Mouse (Mus musculus): Measurements from ENCODE around the gene H2-DMb2. TPM values are rescaled to one million over a fixed set of nuclear protein-coding genes. Genes with fewer than 3 reads are reported as not detected.

The H2-DMb2 gene
- polyA plus RNA-seq, 1 experiment from 2014 or later, result not detected

GRCm38 (mm10) chr17:34192852-34193251 lies 49.7 kb downstream of the H2-DMb2 start:
- Histone ChIP-seq H3K27ac (replicated peaks) (no peak overlapping the region), H3K9ac (no peak overlapping the region), H3K9me3 (no peaks in the 10 kb centered on the region), H3K4me2 (no peak overlapping the region), H3K4me3 (no peak overlapping the region), H3K4me1 (replicated peaks) (peaks cover 15% of the 10 kb centered on the region), H3K27me3 (peaks cover 97% of the 10 kb centered on the region), H3K36me3 (no peaks in the 10 kb centered on the region)
- no peak for ATAC-seq (ENCODE audit: low read depth)
- WGBS, result 24% methylated on average over 16 of the region's 16 CpGs

- Histone ChIP-seq H3K27me3 (peaks cover 98% of the 10 kb centered on the region), H3K4me1 (replicated peaks) (peaks cover 16% of the 10 kb centered on the region)
- 57% methylated on average over 8 of the region's 8 CpGs for WGBS
These were observed 50.4 kb downstream of the H2-DMb2 start for GRCm38 (mm10) chr17:34193468-34193867.

GRCm38 (mm10) chr17:34194723-34195122 lies 51.6 kb downstream of the H2-DMb2 start:
- ATAC-seq (ENCODE audit: low read depth), result no peak
- WGBS, result 89% methylated on average over 4 of the region's 4 CpGs
- peaks cover 98% of the 10 kb centered on the region for H3K27me3 ChIP-seq

More at GRCm38 (mm10) chr17:34193468-34193867, 50.4 kb downstream of the H2-DMb2 start:
- ATAC-seq (ENCODE audit: low read depth), result no peak
- Histone ChIP-seq H3K4me2 (no peak overlapping the region), H3K9ac (no peak overlapping the region), H3K36me3 (no peaks in the 10 kb centered on the region), H3K4me3 (no peak overlapping the region), H3K9me3 (no peaks in the 10 kb centered on the region), H3K27ac (replicated peaks) (no peak overlapping the region)

GRCm38 (mm10) chr17:34196491-34196890 lies 53.4 kb downstream of the H2-DMb2 start:
- peak overlapping the region; percentile 43; the same call in 1 of the 2 replicates for H3K4me3 ChIP-seq
- 34% methylated on average over 12 of the region's 12 CpGs for WGBS

More at GRCm38 (mm10) chr17:34194723-34195122, 51.6 kb downstream of the H2-DMb2 start:
- H3K4me2 ChIP-seq, result no peak overlapping the region
- H3K36me3 ChIP-seq, result no peaks in the 10 kb centered on the region
- H3K9me3 ChIP-seq, result no peaks in the 10 kb centered on the region
- H3K4me3 ChIP-seq, result no peak overlapping the region
- H3K4me1 ChIP-seq (replicated peaks), result peaks cover 17% of the 10 kb centered on the region
- H3K27ac ChIP-seq (replicated peaks), result no peak overlapping the region
- no peak overlapping the region for H3K9ac ChIP-seq

GRCm38 (mm10) chr17:34196941-34197894 lies 54.1 kb downstream of the H2-DMb2 start, which contains the start of gene Psmb8:
Gene Psmb8, plus strand, starts transcription at chr17:34197721.
- no peaks in the 10 kb centered on the region for H3K9me3 ChIP-seq
- H3K27me3 ChIP-seq, result peaks cover 94% of the 10 kb centered on the region
- H3K4me2 ChIP-seq, result peak within 1 kb of the TSS; percentile 71
- ATAC-seq (ENCODE audit: low read depth), result peak; percentile 84
- peak within 1 kb of the TSS; percentile 64 for H3K9ac ChIP-seq
- no peak within 1 kb of the TSS for H3K27ac ChIP-seq (replicated peaks)
- H3K4me3 ChIP-seq, result peak within 1 kb of the TSS; percentile 43
- H3K36me3 ChIP-seq, result no peaks in the 10 kb centered on the region
- H3K4me1 ChIP-seq (replicated peaks), result peaks cover 17% of the 10 kb centered on the region
- whole genome bisulfite sequencing, result 4% methylated on average over 41 of the region's 41 CpGs

More at GRCm38 (mm10) chr17:34196491-34196890, 53.4 kb downstream of the H2-DMb2 start:
- ATAC-seq (ENCODE audit: low read depth), result no peak
- Histone ChIP-seq H3K9ac (no peak overlapping the region), H3K36me3 (no peaks in the 10 kb centered on the region), H3K9me3 (no peaks in the 10 kb centered on the region), H3K27ac (replicated peaks) (no peak overlapping the region), H3K4me1 (replicated peaks) (peaks cover 17% of the 10 kb centered on the region), H3K4me2 (peak overlapping the region; percentile 71), H3K27me3 (peaks cover 97% of the 10 kb centered on the region)

GRCm38 (mm10) chr17:34197904-34198520 lies 54.9 kb downstream of the H2-DMb2 start:
- Histone ChIP-seq H3K36me3 (no peaks in the 10 kb centered on the region), H3K27me3 (peaks cover 90% of the 10 kb centered on the region), H3K4me1 (replicated peaks) (peaks cover 17% of the 10 kb centered on the region), H3K4me2 (peak overlapping the region; percentile 71), H3K9me3 (no peaks in the 10 kb centered on the region), H3K4me3 (peak overlapping the region; percentile 43), H3K9ac (peak overlapping the region; percentile 64), H3K27ac (replicated peaks) (no peak overlapping the region)
- ATAC-seq (ENCODE audit: low read depth), result no peak
- 2% methylated on average over 32 of the region's 32 CpGs for WGBS

GRCm38 (mm10) chr17:34198521-34198912 lies 55.4 kb downstream of the H2-DMb2 start:
- Histone ChIP-seq H3K27ac (replicated peaks) (no peak overlapping the region), H3K4me3 (peak overlapping the region; percentile 43), H3K9me3 (no peaks in the 10 kb centered on the region), H3K36me3 (no peaks in the 10 kb centered on the region), H3K4me2 (peak overlapping the region; percentile 71), H3K9ac (0 out of 2 replicates have a peak overlapping the region, but pooled peaks have one; percentile 31), H3K4me1 (replicated peaks) (peaks cover 17% of the 10 kb centered on the region), H3K27me3 (peaks cover 90% of the 10 kb centered on the region)
- WGBS, result 7% methylated on average over 11 of the region's 11 CpGs
- ATAC-seq (ENCODE audit: low read depth), result no peak

GRCm38 (mm10) chr17:34199050-34199619 lies 56.0 kb downstream of the H2-DMb2 start:
- Histone ChIP-seq H3K9me3 (no peaks in the 10 kb centered on the region), H3K4me3 (no peak overlapping the region), H3K4me1 (replicated peaks) (peaks cover 17% of the 10 kb centered on the region), H3K9ac (no peak overlapping the region), H3K27ac (replicated peaks) (no peak overlapping the region), H3K27me3 (peaks cover 89% of the 10 kb centered on the region), H3K36me3 (no peaks in the 10 kb centered on the region), H3K4me2 (no peak overlapping the region)
- ATAC-seq (ENCODE audit: low read depth), result no peak
- WGBS, result 65% methylated on average over 12 of the region's 12 CpGs

- no peak for ATAC-seq (ENCODE audit: low read depth)
- H3K27ac ChIP-seq (replicated peaks), result no peak overlapping the region
- peaks cover 22% of the 10 kb centered on the region for H3K4me1 ChIP-seq (replicated peaks)
- H3K4me2 ChIP-seq, result no peak overlapping the region
- no peak overlapping the region for H3K4me3 ChIP-seq
- no peaks in the 10 kb centered on the region for H3K9me3 ChIP-seq
- H3K9ac ChIP-seq, result no peak overlapping the region
- H3K27me3 ChIP-seq, result peaks cover 84% of the 10 kb centered on the region
- H3K36me3 ChIP-seq, result no peaks in the 10 kb centered on the region
- WGBS, result 86% methylated on average over 10 of the region's 10 CpGs
These were observed 56.9 kb downstream of the H2-DMb2 start for GRCm38 (mm10) chr17:34200047-34200446.

GRCm38 (mm10) chr17:34200772-34201505 lies 57.8 kb downstream of the H2-DMb2 start:
- WGBS, result 91% methylated on average over 16 of the region's 16 CpGs
- no peak for ATAC-seq (ENCODE audit: low read depth)
- Histone ChIP-seq H3K9me3 (no peaks in the 10 kb centered on the region), H3K9ac (no peak overlapping the region), H3K4me1 (replicated peaks) (peaks cover 27% of the 10 kb centered on the region), H3K27me3 (peaks cover 84% of the 10 kb centered on the region), H3K36me3 (no peaks in the 10 kb centered on the region), H3K4me2 (no peak overlapping the region), H3K4me3 (no peak overlapping the region), H3K27ac (replicated peaks) (no peak overlapping the region)
